Mouse (Mus musculus): ENCODE measurements around the gene Gm5114. TPM values are rescaled to one million over a fixed set of nuclear protein-coding genes. Genes with fewer than 3 reads are reported as not detected.
"Not testable (repeated sequence)": the region's sequence is repeated elsewhere in the genome, so short reads cannot be mapped to it uniquely, and the experiment has no call there.

Gene Gm5114
- total RNA-seq (2021): not detected
- long read RNA-seq, experiment 1: 0 reads
- long read RNA-seq, experiment 2: 0 reads

GRCm38 (mm10) chr7:39413060-39413459, at the start of gene Gm5114:
Gene Gm5114, minus strand, starts transcription at chr7:39413160.
- DNase-seq (ENCODE audit: low spot score): not testable (repeated sequence)

- no peak for DNase-seq (ENCODE audit: low spot score)
Measured at GRCm38 (mm10) chr7:39455806-39456205, 42.8 kb upstream of the Gm5114 start.

GRCm38 (mm10) chr7:39449260-39450021, 36.5 kb upstream of the Gm5114 start:
- peak; percentile 92 for DNase-seq (ENCODE audit: low spot score)

GRCm38 (mm10) chr7:39448626-39449242, 35.8 kb upstream of the Gm5114 start:
- DNase-seq (ENCODE audit: low spot score): no peak

GRCm38 (mm10) chr7:39441237-39441636, 28.3 kb upstream of the Gm5114 start:
- no peak for DNase-seq (ENCODE audit: low spot score)

- no peak for DNase-seq (ENCODE audit: low spot score)
Measured at GRCm38 (mm10) chr7:39440362-39440761, 27.4 kb upstream of the Gm5114 start.

Small RNA genes lying within 50 kb of the gene (microRNA-seq; reads per million reads assigned to microRNA genes)
- not detected for gene Gm27437

Other genes with a start within 250 kb of the Gm5114 start
- gene Zfp619, start 104.6 kb upstream of the Gm5114 start, total RNA-seq (2021): under 1 TPM; 0.80 to 0.97 TPM

Measured in gastrocnemius, adult 18-20 months (tissue).